Mouse (Mus musculus) stomach, embryonic 14.5 days (tissue): ENCODE measurements at regions not wholly inside any gene's neighbourhood (a gene's known extent, or its start where the extent isn't known, plus 50 kb on each side); places are given as distances from the start of the nearest gene placed in this dataset.
A peak's percentile ranks its signal among the peaks of the same experiment; 100 is the strongest.

Source experiments
- ATAC-seq: fragments of 200-750 bp; cut with Nextera tagmentation; 2 replicates; pipeline ENCODE4 v1.8.0; 2017; ENCODE audit warnings: low read depth, moderate TSS enrichment; ENCODE audit not compliant: insufficient number of reproducible peaks, insufficient read depth, low FRiP score
- H3K27ac ChIP-seq: fragments of 300-500 bp; sonication (generic); 2 replicates; pipeline ENCODE4 v1.5.1; 2014; ENCODE audit warnings: mild to moderate bottlenecking, low read length, moderate library complexity, mixed read lengths
- H3K27me3 ChIP-seq: fragments of 300-500 bp; sonication (generic); 2 replicates; pipeline ENCODE4 v1.6.1; 2014; ENCODE audit warnings: low read length, control low read depth, mixed read lengths; ENCODE audit not compliant: control insufficient read depth, insufficient read depth
- H3K36me3 ChIP-seq: fragments of 300-500 bp; sonication (generic); 2 replicates; pipeline ENCODE4 v1.6.1; 2014; ENCODE audit warnings: mild to moderate bottlenecking, control low read depth, low read length, moderate library complexity, mixed read lengths; ENCODE audit not compliant: control insufficient read depth, insufficient read depth
- H3K4me1 ChIP-seq: fragments of 300-500 bp; sonication (generic); 2 replicates; pipeline ENCODE4 v1.6.1; 2014; ENCODE audit warnings: low read length, control low read depth, mixed read lengths; ENCODE audit not compliant: control insufficient read depth, insufficient read depth
- H3K4me2 ChIP-seq: fragments of 300-500 bp; sonication (generic); replicated peaks from 2 replicates; pipeline ENCODE4 v1.6.1; 2014; ENCODE audit warnings: low read depth, low read length, control low read depth
- H3K4me3 ChIP-seq: fragments of 300-500 bp; sonication (generic); 2 replicates; pipeline ENCODE4 v1.5.1; 2014; ENCODE audit warnings: low read depth, low read length, control low read depth
- H3K9ac ChIP-seq: fragments of 300-500 bp; sonication (generic); replicated peaks from 2 replicates; pipeline ENCODE4 v1.6.1; 2014; ENCODE audit warnings: low read depth, mild to moderate bottlenecking, control low read depth, low read length, moderate library complexity, mixed read lengths
- H3K9me3 ChIP-seq: fragments of 300-500 bp; sonication (generic); 2 replicates; pipeline ENCODE4 v1.6.1; 2016; ENCODE audit warnings: low read depth, low read length, control low read depth; ENCODE audit not compliant: control insufficient read depth
- WGBS: fragments of 180-500 bp; shearing (Covaris S2); extraction: QIAGEN DNeasy Blood & Tissue Kit; methylation state at CpG from one replicate; pipeline ENCODE4 v1.1.7; 2014; 5-methylcytosine and 5-hydroxymethylcytosine counted together

- H3K9me3 ChIP-seq, result no peaks in the 10 kb centered on the region
- H3K36me3 ChIP-seq, result no peaks in the 10 kb centered on the region
- 56% methylated on average over 4 of the region's 4 CpGs for WGBS
- no peak for ATAC-seq
- no peaks in the 10 kb centered on the region for H3K27me3 ChIP-seq
- H3K4me2 ChIP-seq, result no peak overlapping the region
- no peak overlapping the region for H3K27ac ChIP-seq
- H3K4me3 ChIP-seq, result no peak overlapping the region
- 0 out of 2 replicates have a peak, but pooled peaks cover 7% of the 10 kb centered on the region for H3K4me1 ChIP-seq
- no peak overlapping the region for H3K9ac ChIP-seq
Observed at GRCm38 (mm10) chr3:51159322-51159721, 64.9 kb upstream of the Noct start.

- Histone ChIP-seq H3K4me1 (0 out of 2 replicates have a peak, but pooled peaks cover 7% of the 10 kb centered on the region), H3K27ac (no peak overlapping the region), H3K9ac (no peak overlapping the region), H3K9me3 (no peaks in the 10 kb centered on the region), H3K27me3 (no peaks in the 10 kb centered on the region), H3K36me3 (no peaks in the 10 kb centered on the region), H3K4me2 (no peak overlapping the region), H3K4me3 (no peak overlapping the region)
- no peak for ATAC-seq
- WGBS, result 54% methylated on average over 9 of the region's 9 CpGs
Observed at GRCm38 (mm10) chr3:51159881-51160280, 64.4 kb upstream of the Noct start.

- Histone ChIP-seq H3K36me3 (no peaks in the 10 kb centered on the region), H3K27me3 (no peaks in the 10 kb centered on the region), H3K27ac (no peak overlapping the region), H3K9me3 (no peaks in the 10 kb centered on the region), H3K4me2 (no peak overlapping the region), H3K9ac (no peak overlapping the region), H3K4me3 (no peak overlapping the region), H3K4me1 (0 out of 2 replicates have a peak, but pooled peaks cover 3% of the 10 kb centered on the region)
- no peak for ATAC-seq
- 89% methylated on average over 7 of the region's 7 CpGs for WGBS
Observed at GRCm38 (mm10) chr3:51160625-51161024, 63.6 kb upstream of the Noct start.

- Histone ChIP-seq H3K9me3 (no peaks in the 10 kb centered on the region), H3K27me3 (no peaks in the 10 kb centered on the region), H3K4me3 (no peak overlapping the region), H3K36me3 (no peaks in the 10 kb centered on the region), H3K4me1 (0 out of 2 replicates have a peak, but pooled peaks cover 8% of the 10 kb centered on the region), H3K4me2 (peak overlapping the region; percentile 29), H3K9ac (no peak overlapping the region), H3K27ac (no peak overlapping the region)
- WGBS, result 47% methylated on average over 30 of the region's 30 CpGs
- ATAC-seq, result no peak
Observed at GRCm38 (mm10) chr3:51169150-51169925, 54.9 kb upstream of the Noct start.

GRCm38 (mm10) chr3:51170225-51170852 lies 53.9 kb upstream of the Noct start:
- Histone ChIP-seq H3K27me3 (no peaks in the 10 kb centered on the region), H3K27ac (no peak overlapping the region), H3K9me3 (no peaks in the 10 kb centered on the region), H3K9ac (no peak overlapping the region), H3K4me3 (no peak overlapping the region), H3K36me3 (no peaks in the 10 kb centered on the region), H3K4me1 (0 out of 2 replicates have a peak, but pooled peaks cover 8% of the 10 kb centered on the region), H3K4me2 (no peak overlapping the region)
- WGBS, result 28% methylated on average over 19 of the region's 19 CpGs
- peak; percentile 28; the same call in 1 of the 2 replicates for ATAC-seq
